In genomic region chr10:108167823-108168222, GRCm38 (mm10) we compare ENCODE assay signal across 7 mouse cellular contexts. TPM values are rescaled to one million over a fixed set of nuclear protein-coding genes. Genes with fewer than 3 reads are reported as not detected.
DNase-seq lines count a peak whose midpoint lies in the region; ATAC-seq lines count a peak whose summit lies in the region.

No protein-coding gene starts in this region.

- intact Hi-C loops in heart, postnatal 25 days (cut with DNase I), result no loop called here

- DNase-seq in CD8-positive naive resting alpha-beta T cell, adult 2 months (ENCODE audit: low read depth in 2 of 2, low spot score in 2 of 2), result peak; percentile 47 to 65
- peak; percentile 48 for DNase-seq in brain, adult 2 months (ENCODE audit: low read depth, low spot score)
- DNase-seq in heart, postnatal 25 days (ENCODE audit: low spot score), result peak; percentile 16
- no peak for DNase-seq in urinary bladder, postnatal 14 days (ENCODE audit: low spot score)
- DNase-seq in cerebellum, adult 9-10 months, result no peak
- no peak for DNase-seq in adipocyte (ENCODE audit: low spot score)

- peak; percentile 86 for ATAC-seq in monocyte, adult 5-6 weeks (replicated peaks; ENCODE audit: insufficient number of reproducible peaks, low FRiP score, low TSS enrichment, poor library complexity, severe bottlenecking)

RNA-seq across cellular contexts. Expression of gene Ppp1r12a, which starts 5.8 kb away (rescaled TPM):
- total RNA-seq in heart, postnatal 25 days (2021), result 10 to 100 TPM; 58.1 to 61.7 TPM
- total RNA-seq in monocyte, adult 5-6 weeks (2017), result 397 to 532 TPM (median 436 TPM) in 3 replicates

Comparison
In these comparisons a context has a peak if more than half of its experiments do, and no peak if none do; other contexts are left out.
1. DNase-seq: peak in CD8-positive naive resting alpha-beta T cell, adult 2 months (2 of 2), brain, adult 2 months (single experiment) and heart, postnatal 25 days (single experiment); none in urinary bladder, postnatal 14 days (single experiment), cerebellum, adult 9-10 months (single experiment) and adipocyte (single experiment).